Mouse (Mus musculus) 416B (cell line): ENCODE measurements at regions not wholly inside any gene's neighbourhood (a gene's known extent, or its start where the extent isn't known, plus 50 kb on each side); places are given as distances from the start of the nearest gene placed in this dataset.
A peak's percentile ranks its signal among the peaks of the same experiment; 100 is the strongest.

Source experiments
- DNase-seq: peaks from one replicate; pipeline ENCODE4 v3.0.0; 2011; ENCODE audit warnings: low read depth

DNA sequence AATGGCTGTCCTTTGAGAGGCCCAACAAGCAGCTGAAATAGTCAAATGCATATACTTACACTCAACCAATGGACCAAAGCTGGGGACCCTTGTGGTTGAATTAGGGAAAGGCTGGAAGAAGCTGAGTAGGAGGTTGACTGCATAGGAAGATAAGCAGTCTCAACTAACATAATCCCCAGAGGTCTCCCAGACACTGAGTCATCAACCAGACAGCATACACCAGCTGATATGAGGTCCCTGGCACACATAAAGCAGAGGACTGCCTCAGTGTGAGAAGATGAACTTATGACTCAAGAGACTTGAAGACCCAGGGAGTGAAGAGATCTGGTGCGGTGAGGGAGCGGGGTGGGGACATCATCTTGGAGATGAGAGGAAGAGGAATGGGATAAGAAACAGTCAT, 863.8 kb downstream of the Nap1l3 start:
- DNase-seq: peak; percentile 72

DNA sequence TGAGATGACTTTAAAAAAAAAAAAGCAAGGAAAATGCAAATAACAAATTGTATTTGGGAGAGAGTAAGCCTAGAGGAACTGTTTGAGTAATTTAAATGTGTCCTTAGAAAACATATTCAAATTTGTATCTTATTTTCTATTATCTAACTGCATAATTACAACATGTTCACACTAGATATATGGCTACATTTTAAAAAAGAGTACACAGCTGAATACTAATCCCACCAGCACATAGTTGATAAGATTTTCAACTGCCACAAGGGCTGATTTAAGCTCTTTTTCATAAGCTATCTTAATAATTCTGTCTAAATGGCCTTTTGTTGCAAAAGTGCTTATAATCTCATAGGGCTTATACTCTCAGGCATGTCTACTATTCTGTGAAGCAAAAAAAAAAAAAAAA, 877.4 kb downstream of the Nap1l3 start:
- no peak for DNase-seq

DNA sequence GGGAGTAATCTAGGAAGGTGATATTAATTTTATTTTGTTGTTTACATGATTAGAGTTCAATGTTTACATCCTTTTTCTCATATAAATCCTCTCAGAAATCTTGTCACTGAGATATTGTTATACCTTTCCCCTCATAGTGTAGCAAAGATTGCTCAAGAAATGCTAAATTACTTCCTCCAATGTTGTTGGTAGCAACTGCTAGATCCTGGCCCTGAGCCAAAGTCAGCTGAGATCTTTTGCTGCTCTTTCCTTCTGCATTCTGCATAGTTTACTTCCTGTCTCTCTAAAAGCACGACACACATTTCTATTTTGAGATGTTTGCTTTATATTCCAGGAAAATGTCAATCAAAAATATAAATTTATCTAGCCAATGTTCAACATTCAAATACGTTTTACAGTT, 899.5 kb downstream of the Nap1l3 start:
- peak; percentile 88 for DNase-seq

DNA sequence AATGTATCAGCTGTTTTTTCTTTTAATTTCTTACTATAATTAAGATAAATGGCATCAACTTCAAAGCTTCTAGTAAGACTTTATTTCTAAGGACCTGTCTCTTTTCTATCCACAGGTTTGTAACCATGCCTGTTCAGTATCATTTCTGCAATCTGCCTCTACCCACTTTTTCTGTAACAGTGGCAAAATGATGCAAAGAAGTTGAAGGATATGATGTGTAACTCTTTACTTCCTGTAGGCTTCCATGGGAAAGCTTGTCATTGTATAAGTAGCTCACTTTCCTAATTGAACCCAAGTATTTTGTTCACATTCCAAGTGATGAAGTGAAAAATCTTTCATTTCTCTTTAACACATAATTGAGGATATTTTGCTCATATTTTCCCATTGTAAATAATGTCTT, 900.0 kb downstream of the Nap1l3 start:
- peak; percentile 43 for DNase-seq

DNA sequence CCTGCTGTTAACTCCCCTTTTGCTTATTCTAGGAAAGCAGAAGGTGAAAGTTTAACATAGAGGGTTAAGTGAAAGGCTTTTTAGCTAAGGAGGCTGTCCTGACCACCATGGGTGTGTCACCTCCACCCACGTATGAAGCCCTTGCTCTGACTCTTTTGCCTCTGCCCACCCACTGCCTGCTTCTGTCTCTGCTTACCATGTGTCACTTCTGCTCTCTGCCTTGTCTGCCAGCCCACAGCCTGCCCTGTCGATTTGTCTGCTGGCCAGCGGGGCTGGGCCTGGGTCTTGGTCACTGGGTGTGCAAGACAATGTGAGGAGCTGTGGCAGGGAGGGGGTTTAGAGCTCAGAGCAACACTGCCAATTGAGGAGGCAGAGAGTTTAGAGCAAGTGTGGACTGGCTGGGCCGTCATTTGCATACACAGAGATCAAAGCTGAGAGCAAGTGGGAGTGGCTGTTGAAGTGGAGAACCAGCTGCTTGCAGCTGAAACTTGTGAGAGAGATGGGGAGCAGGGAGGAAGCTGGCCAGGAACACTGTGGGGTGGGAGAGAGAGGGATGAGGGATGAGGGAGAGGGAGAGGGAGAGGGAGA, 917.7 kb downstream of the Nap1l3 start:
- DNase-seq: no peak

DNA sequence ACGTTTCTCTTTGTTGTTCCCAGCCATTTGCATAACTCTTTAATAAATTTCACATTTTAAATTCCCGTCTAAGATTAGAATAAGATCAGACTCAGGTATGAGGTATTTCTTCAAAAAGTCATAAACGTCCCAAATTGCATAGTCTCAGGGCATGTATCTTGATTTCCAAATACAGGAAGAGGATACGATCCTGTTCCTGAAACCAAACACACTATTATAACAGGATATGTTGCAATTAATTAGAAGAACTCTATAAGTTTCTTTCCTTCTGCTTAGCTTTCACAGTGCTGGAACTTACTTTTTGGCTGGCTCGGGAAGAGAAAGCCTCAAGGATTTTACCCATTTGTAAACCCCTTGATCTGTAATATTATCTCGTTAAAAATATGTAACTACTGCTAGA, 968.1 kb downstream of the Nap1l3 start:
- peak; percentile 29 for DNase-seq
